Mouse (Mus musculus) right cerebral cortex, postnatal 25 days (tissue): Measurements from ENCODE around the gene Rtn4rl1.
A peak's percentile ranks its signal among the peaks of the same experiment; 100 is the strongest.

Experiments
- DNase-seq: peaks from one replicate; pipeline ENCODE4 v3.0.0; 2022

Rtn4rl1 gene

GRCm38 (mm10) chr11:75193256-75194071 is at the start of gene Rtn4rl1:
Gene Rtn4rl1, plus strand, starts transcription at chr11:75193783.
- peak; percentile 77 for DNase-seq

GRCm38 (mm10) chr11:75145841-75146240 is 47.7 kb upstream of the Rtn4rl1 start:
- DNase-seq = no peak

GRCm38 (mm10) chr11:75147106-75147845 is 46.3 kb upstream of the Rtn4rl1 start:
- DNase-seq = no peak

- DNase-seq = no peak
Measured at GRCm38 (mm10) chr11:75147846-75148168, 45.8 kb upstream of the Rtn4rl1 start.

- DNase-seq = no peak
Measured at GRCm38 (mm10) chr11:75148332-75149035, 45.1 kb upstream of the Rtn4rl1 start.

- no peak for DNase-seq
Measured at GRCm38 (mm10) chr11:75150346-75150745, 43.2 kb upstream of the Rtn4rl1 start.

- DNase-seq = no peak
Measured at GRCm38 (mm10) chr11:75152603-75153557, 40.7 kb upstream of the Rtn4rl1 start.

- no peak for DNase-seq
Measured at GRCm38 (mm10) chr11:75154053-75154585, 39.5 kb upstream of the Rtn4rl1 start.

- no peak for DNase-seq
Measured at GRCm38 (mm10) chr11:75155985-75156384, 37.6 kb upstream of the Rtn4rl1 start.

GRCm38 (mm10) chr11:75156416-75156815 is 37.2 kb upstream of the Rtn4rl1 start:
- no peak for DNase-seq

GRCm38 (mm10) chr11:75157037-75157436 is 36.5 kb upstream of the Rtn4rl1 start:
- no peak for DNase-seq

- no peak for DNase-seq
Measured at GRCm38 (mm10) chr11:75157901-75158300, 35.7 kb upstream of the Rtn4rl1 start.

GRCm38 (mm10) chr11:75158432-75158831 is 35.2 kb upstream of the Rtn4rl1 start:
- no peak for DNase-seq

GRCm38 (mm10) chr11:75159564-75159963 is 34.0 kb upstream of the Rtn4rl1 start:
- no peak for DNase-seq

- no peak for DNase-seq
Measured at GRCm38 (mm10) chr11:75160954-75161353, 32.6 kb upstream of the Rtn4rl1 start.

GRCm38 (mm10) chr11:75161417-75162008 is 32.1 kb upstream of the Rtn4rl1 start:
- DNase-seq = no peak

- DNase-seq = no peak
Measured at GRCm38 (mm10) chr11:75162591-75163080, 30.9 kb upstream of the Rtn4rl1 start.

GRCm38 (mm10) chr11:75163379-75163778 is 30.2 kb upstream of the Rtn4rl1 start:
- DNase-seq = no peak

GRCm38 (mm10) chr11:75164051-75164450 is 29.5 kb upstream of the Rtn4rl1 start:
- DNase-seq = no peak

GRCm38 (mm10) chr11:75164750-75165149 is 28.8 kb upstream of the Rtn4rl1 start:
- no peak for DNase-seq

GRCm38 (mm10) chr11:75165441-75166192 is 28.0 kb upstream of the Rtn4rl1 start:
- DNase-seq = peak; percentile 80
